Mouse (Mus musculus) heart, adult 2 months (tissue): ENCODE results near the gene Gm10277.

Source experiments
- CTCF ChIP-seq: fragments of 200-600 bp; IDR thresholded peaks from 2 replicates; pipeline ENCODE4 v1.8.1; 2022; ENCODE audit warnings: antibody characterized with exemption, mild to moderate bottlenecking, moderate library complexity
- EP300 ChIP-seq: fragments of 200-500 bp; IDR thresholded peaks from 2 replicates; pipeline ENCODE4 v1.6.1; 2011; ENCODE audit warnings: low read depth, low read length, control low read depth; ENCODE audit not compliant: insufficient read depth
- POLR2A ChIP-seq: fragments of 200-500 bp; IDR thresholded peaks from 2 replicates; pipeline ENCODE4 v1.6.1; 2011; ENCODE audit warnings: mild to moderate bottlenecking, low read depth, low read length, control low read depth; ENCODE audit not compliant: insufficient read depth

- TF ChIP-seq CTCF (no peak), EP300 (no peak), POLR2A (no peak)
These were observed 49.0 kb downstream of the Gm10277 start for GRCm38 (mm10) chr11:77738555-77738954.
